16 mouse cellular contexts compared by ENCODE assay signal in the genomic region with DNA sequence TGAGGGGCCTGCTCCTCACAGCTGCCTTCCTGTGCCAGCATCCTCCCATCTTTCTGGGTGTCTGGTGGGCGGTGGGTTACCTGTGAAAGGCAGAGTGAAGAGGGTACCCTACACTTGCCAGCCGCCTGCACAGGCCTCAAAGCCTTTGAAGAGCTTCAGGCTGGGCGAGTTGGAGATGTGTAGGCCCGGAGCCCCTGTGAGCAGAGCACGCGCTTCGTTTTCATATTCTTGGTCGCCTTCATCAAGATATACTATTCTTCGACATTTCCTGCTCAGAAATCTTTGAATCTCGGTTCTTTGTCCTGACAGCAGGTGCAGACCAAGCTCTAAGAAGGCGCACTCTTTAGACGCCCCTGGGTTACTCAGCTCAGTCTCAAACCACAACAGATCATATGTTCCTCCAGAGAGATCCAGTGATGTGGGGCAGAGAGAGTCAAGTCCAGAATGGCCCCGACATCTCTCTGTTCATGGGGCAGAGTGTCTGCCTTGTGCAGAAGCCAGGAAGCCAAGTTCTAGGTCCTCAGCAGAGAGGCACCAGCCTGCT.
DNase-seq lines count a peak whose midpoint lies in the region; ATAC-seq lines count a peak whose summit lies in the region.
"Had no signal": no experiment of that assay in that cellular context is flagged by ENCODE, and none has a peak within 500 bp of the region (broad histone marks: within the 10 kb centered on the region; RNA-seq: fewer than 3 reads in every experiment).

No protein-coding gene starts in this region.

- no peak overlapping the region for H3K4me2 ChIP-seq in heart, embryonic 16.5 days (ENCODE audit: low read depth, low read length)
- H3K4me2 ChIP-seq: hindbrain, embryonic 13.5 days; limb, embryonic 13.5 days; liver, embryonic 15.5 days had no signal

- no peak overlapping the region for H3K9ac ChIP-seq in heart, embryonic 16.5 days (ENCODE audit: low read length)
- H3K9ac ChIP-seq: hindbrain, embryonic 13.5 days; limb, embryonic 13.5 days; liver, embryonic 15.5 days had no signal

- H3K27me3 ChIP-seq in heart, embryonic 16.5 days (ENCODE audit: control insufficient read depth, insufficient read depth, low read length), result no peaks in the 10 kb centered on the region
- H3K27me3 ChIP-seq: hindbrain, embryonic 13.5 days; liver, embryonic 15.5 days; Patski had no signal

- H3K9me3 ChIP-seq in heart, embryonic 16.5 days (replicated peaks; ENCODE audit: control insufficient read depth, low read length), result no peaks in the 10 kb centered on the region
- H3K9me3 ChIP-seq: hindbrain, embryonic 13.5 days; limb, embryonic 13.5 days; liver, embryonic 15.5 days; midbrain, embryonic 10.5 days had no signal

- H3K4me1 ChIP-seq in heart, embryonic 16.5 days (ENCODE audit: control insufficient read depth, insufficient read depth, low read length), result peaks cover 16% of the 10 kb centered on the region

- H3K27ac ChIP-seq in heart, embryonic 16.5 days (ENCODE audit: low read length), result peak overlapping the region; percentile 48; the same call in 1 of the 2 replicates
- H3K27ac ChIP-seq: hindbrain, embryonic 13.5 days; limb, embryonic 13.5 days; liver, embryonic 15.5 days; midbrain, embryonic 10.5 days had no signal

- no peaks in the 10 kb centered on the region for H3K36me3 ChIP-seq in heart, embryonic 16.5 days (ENCODE audit: control insufficient read depth, insufficient read depth)
- H3K36me3 ChIP-seq: hindbrain, embryonic 13.5 days; limb, embryonic 13.5 days; liver, embryonic 15.5 days; midbrain, embryonic 10.5 days had no signal

- ATAC-seq in heart, embryonic 16.5 days (replicated peaks; ENCODE audit: extremely low read depth, insufficient read depth, low FRiP score), result 0 out of 2 replicates have a peak, but pooled peaks have one; percentile 18
- ATAC-seq: Patski had no signal

- WGBS in heart, embryonic 16.5 days, result 87% methylated on average over 13 of the region's 13 CpGs

- no peak overlapping the region for H3K4me3 ChIP-seq in heart, embryonic 16.5 days (ENCODE audit: low read length)
- H3K4me3 ChIP-seq: hindbrain, embryonic 13.5 days; limb, embryonic 13.5 days; liver, embryonic 15.5 days; midbrain, embryonic 10.5 days had no signal

- no peak for DNase-seq in heart, adult 18-20 months
- DNase-seq in CD4-positive, CD25-positive, alpha-beta regulatory T cell, adult 2 months (ENCODE audit: low read depth, low spot score), result peak; percentile 41
- DNase-seq in induced T-regulatory cell, adult 2 months (ENCODE audit: low read depth), result peak; percentile 67
- peak; percentile 81 for DNase-seq in thymus, postnatal 0 days (ENCODE audit: low spot score)
- DNase-seq in kidney, postnatal 14 days, result no peak
- no peak for DNase-seq in cerebellum, adult 11 months
- no peak for DNase-seq in right cerebral cortex, postnatal 36 days (ENCODE audit: low spot score in 2 of 2)
- DNase-seq: cerebellum, postnatal 10 days; kidney, adult 11 months; right cerebral cortex, postnatal 25 days had no signal

Comparison
In these comparisons a context has a peak if more than half of its experiments do, and no peak if none do; other contexts are left out.
1. DNase-seq: peak in CD4-positive, CD25-positive, alpha-beta regulatory T cell, adult 2 months (single experiment), induced T-regulatory cell, adult 2 months (single experiment) and thymus, postnatal 0 days (single experiment); none in heart, adult 18-20 months (0 of 2), kidney, postnatal 14 days (single experiment), cerebellum, adult 11 months (single experiment) and right cerebral cortex, postnatal 36 days (0 of 2).